Mouse (Mus musculus): ENCODE data around the gene Gm20683.

GRCm38 (mm10) chr17:25880913-25881641 lies 39.5 kb upstream of the Gm20683 start:
- TF ChIP-seq CTCF (IDR thresholded peaks at IDR 0.05; ENCODE audit: low read depth, low read length), result no peak
- TF ChIP-seq POLR2A (IDR thresholded peaks at IDR 0.05; ENCODE audit: extremely low read depth, insufficient read depth, low read length), result no peak

Measured in liver, adult 2 months (tissue).